Mouse (Mus musculus): ENCODE measurements around the gene Mdm2. TPM values are rescaled to one million over a fixed set of nuclear protein-coding genes. Genes with fewer than 3 reads are reported as not detected.

Mdm2 gene
- polyA plus RNA-seq, 1 experiment from 2014 or later: 53.6 TPM

Other genes starting within 250 kb of the Mdm2 start
- gene Cpm, start 81.3 kb downstream of the Mdm2 start, polyA plus RNA-seq (2015; fragmentation: Nextera tagmentation; extraction: Ambion mirVana): 3.1 and 3.7 TPM in 2 replicates
- 31.1 and 33.2 TPM in 2 replicates for gene Slc35e3, start 35.6 kb upstream of the Mdm2 start, polyA plus RNA-seq (2015; fragmentation: Nextera tagmentation; extraction: Ambion mirVana)
- 41.7 and 42.5 TPM in 2 replicates for gene Nup107, start 81.9 kb upstream of the Mdm2 start, polyA plus RNA-seq (2015; fragmentation: Nextera tagmentation; extraction: Ambion mirVana)
- gene Rap1b, start 135.3 kb upstream of the Mdm2 start, polyA plus RNA-seq (2015; fragmentation: Nextera tagmentation; extraction: Ambion mirVana): 158 and 159 TPM in 2 replicates

Measured in hindbrain, embryonic 13.5 days (tissue).